Mouse (Mus musculus) CD4-positive, CD25-positive, alpha-beta regulatory T cell, adult 9 weeks (primary cell): ENCODE data around the gene Olfr381. TPM values are rescaled to one million over a fixed set of nuclear protein-coding genes. Genes with fewer than 3 reads are reported as not detected.

ENCODE experiments used
- polyA plus RNA-seq: library from polyadenylated mRNA; unstranded; fragments of 100-300 nt; shearing (Covaris generic); gene quantifications from one replicate; pipeline ENCODE4 v1.2.1, GENCODE M21; 2017

The Olfr381 gene
- polyA plus RNA-seq = not detected

DNA sequence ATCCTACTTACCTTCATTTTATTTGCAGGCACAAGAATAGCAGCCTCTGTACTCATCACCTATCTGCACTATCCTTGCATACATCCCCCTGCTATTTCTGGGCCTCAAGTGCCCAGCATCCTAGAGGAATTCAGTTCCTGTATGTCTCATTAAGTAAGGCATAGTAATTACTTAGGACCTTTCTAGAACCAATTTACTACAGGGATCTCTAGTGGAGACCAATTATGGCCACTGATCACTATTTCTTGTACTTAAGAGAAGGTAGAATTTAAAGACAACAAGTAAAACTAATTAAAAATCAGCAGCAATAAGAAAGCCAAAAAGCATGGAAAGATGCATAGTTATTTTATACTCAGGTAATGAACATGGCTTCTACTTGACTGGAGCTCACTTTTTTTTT, at the start of gene Olfr381:
Gene Olfr381, minus strand, starts transcription at position 101 of the 400 bp plus-strand sequence.

DNA sequence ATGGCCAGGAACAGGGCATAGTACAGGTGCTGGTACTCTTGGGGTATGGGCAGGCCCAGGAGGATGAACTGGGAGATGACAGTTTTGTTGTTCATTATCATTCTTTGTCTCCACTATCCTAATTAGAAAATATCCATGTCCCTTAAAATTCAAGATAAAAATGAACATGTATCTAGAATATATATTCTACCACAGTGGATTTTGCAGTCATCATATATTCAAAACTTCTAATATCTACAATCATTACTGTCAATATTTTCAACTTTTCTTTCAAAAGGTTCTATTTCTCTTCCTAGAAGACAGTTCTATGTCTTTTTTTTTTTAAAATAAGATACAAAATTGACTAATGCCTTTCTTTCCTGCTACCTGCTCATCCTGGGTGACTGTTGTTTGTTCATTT, 25.7 kb upstream of the Olfr381 start, which contains the start of gene Olfr382:
Gene Olfr382, minus strand, starts transcription at position 101 of the 400 bp plus-strand sequence.

DNA sequence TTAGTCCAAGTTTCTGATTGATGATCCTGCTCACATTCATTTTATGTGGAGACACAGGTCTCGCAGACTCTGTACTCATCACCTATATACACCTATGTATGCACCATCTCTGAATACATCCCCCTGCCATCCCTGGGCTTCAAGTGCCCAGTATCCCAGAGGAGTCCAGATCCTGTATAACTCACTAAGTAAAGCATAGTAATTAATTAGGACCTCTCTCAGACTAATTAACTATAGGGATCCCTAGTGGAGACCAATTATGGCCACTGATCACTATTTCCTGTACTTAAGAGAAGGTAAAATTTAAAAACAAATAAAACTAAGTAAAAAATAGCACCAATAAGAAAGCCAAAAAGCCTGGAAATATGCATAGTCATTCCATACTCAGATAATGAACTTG, 34.0 kb downstream of the Olfr381 start, which contains the start of gene Olfr380:
Gene Olfr380, minus strand, starts transcription at position 101 of the 400 bp plus-strand sequence.

Other genes starting within 250 kb of the Olfr381 start
- not detected for gene Trpv3, start 224.2 kb downstream of the Olfr381 start, polyA plus RNA-seq
- gene Aspa, start 162.0 kb downstream of the Olfr381 start, polyA plus RNA-seq = not detected
- gene Gm49340, start 161.9 kb downstream of the Olfr381 start, polyA plus RNA-seq = not detected
- not detected for gene Spata22, start 161.9 kb downstream of the Olfr381 start, polyA plus RNA-seq
- not detected for gene Olfr20, start 140.8 kb downstream of the Olfr381 start, polyA plus RNA-seq
- gene Olfr376, start 120.4 kb downstream of the Olfr381 start, polyA plus RNA-seq = 0.29 TPM
- not detected for gene Olfr1, start 92.0 kb downstream of the Olfr381 start, polyA plus RNA-seq
- gene Olfr378, start 63.1 kb downstream of the Olfr381 start, polyA plus RNA-seq = not detected
- gene Olfr380, start 34.1 kb downstream of the Olfr381 start, polyA plus RNA-seq = not detected
- not detected for gene Olfr382, start 25.6 kb upstream of the Olfr381 start, polyA plus RNA-seq
- gene Olfr385, start 101.4 kb upstream of the Olfr381 start, polyA plus RNA-seq = not detected
- gene Olfr384, start 107.0 kb upstream of the Olfr381 start, polyA plus RNA-seq = not detected
- gene Zfp735, start 197.2 kb upstream of the Olfr381 start, polyA plus RNA-seq = not detected